Mouse (Mus musculus): ENCODE measurements around the gene Fbxw11. TPM values are rescaled to one million over a fixed set of nuclear protein-coding genes. Genes with fewer than 3 reads are reported as not detected.

Gene Fbxw11
- polyA plus RNA-seq, 1 experiment: 55.6 TPM

GRCm38 (mm10) chr11:32696446-32697090 lies 54.0 kb downstream of the Fbxw11 start:
- Histone ChIP-seq H3K27me3 (ENCODE audit: control insufficient read depth, insufficient read depth, low read length) (no peaks in the 10 kb centered on the region), H3K4me1 (replicated peaks; ENCODE audit: control insufficient read depth, insufficient read depth, low read length) (peaks cover 10% of the 10 kb centered on the region), H3K4me3 (ENCODE audit: control insufficient read depth, insufficient read depth, low read length) (no peak overlapping the region), H3K36me3 (ENCODE audit: control insufficient read depth, insufficient read depth, low read length) (no peaks in the 10 kb centered on the region), H3K27ac (ENCODE audit: control insufficient read depth, insufficient read depth, low read length) (no peak overlapping the region)
- DNase-seq: no peak
- TF ChIP-seq CTCF (IDR thresholded peaks at IDR 0.05; ENCODE audit: borderline replicate concordance, control insufficient read depth, extremely low read depth, insufficient read depth, low read length, poor library complexity) (no peak), POLR2A (IDR thresholded peaks at IDR 0.05; ENCODE audit: control insufficient read depth, extremely low read depth, insufficient read depth, low read length, poor library complexity) (no peak)
- 96% methylated on average over 2 of the region's 2 CpGs for WGBS

DNA sequence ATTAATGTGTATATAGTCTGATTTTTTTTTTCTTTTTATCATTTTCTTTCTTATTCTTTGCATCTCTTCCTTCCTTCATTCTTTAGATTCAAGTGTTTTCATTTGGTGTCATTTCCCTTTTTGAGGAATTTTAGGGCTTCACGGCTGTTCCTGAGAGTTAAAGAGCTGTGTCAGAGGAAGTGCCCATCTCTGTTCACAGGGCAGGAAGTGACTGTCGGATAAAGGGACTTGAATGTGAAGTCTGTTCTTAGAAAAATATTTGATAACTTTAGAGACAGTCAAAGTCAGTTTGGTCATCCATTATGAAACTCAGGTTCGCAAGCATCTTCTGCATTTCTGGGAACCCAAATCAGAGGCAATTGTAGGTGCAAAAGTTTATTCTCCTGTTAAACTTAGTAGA lies 55.2 kb downstream of the Fbxw11 start:
- TF ChIP-seq POLR2A (IDR thresholded peaks at IDR 0.05; ENCODE audit: control insufficient read depth, extremely low read depth, insufficient read depth, low read length, poor library complexity) (no peak), CTCF (IDR thresholded peaks at IDR 0.05; ENCODE audit: borderline replicate concordance, control insufficient read depth, extremely low read depth, insufficient read depth, low read length, poor library complexity) (no peak)
- 27% methylated on average over 3 of the region's 3 CpGs for WGBS
- no peak for DNase-seq
- H3K27me3 ChIP-seq (ENCODE audit: control insufficient read depth, insufficient read depth, low read length): no peaks in the 10 kb centered on the region
- H3K27ac ChIP-seq (ENCODE audit: control insufficient read depth, insufficient read depth, low read length): no peak overlapping the region
- no peak overlapping the region for H3K4me3 ChIP-seq (ENCODE audit: control insufficient read depth, insufficient read depth, low read length)
- peaks cover 10% of the 10 kb centered on the region for H3K4me1 ChIP-seq (replicated peaks; ENCODE audit: control insufficient read depth, insufficient read depth, low read length)
- H3K36me3 ChIP-seq (ENCODE audit: control insufficient read depth, insufficient read depth, low read length): no peaks in the 10 kb centered on the region

GRCm38 (mm10) chr11:32699913-32700493 lies 57.5 kb downstream of the Fbxw11 start:
- 83% methylated on average over 3 of the region's 3 CpGs for WGBS
- H3K4me3 ChIP-seq (ENCODE audit: control insufficient read depth, insufficient read depth, low read length): no peak overlapping the region
- H3K27me3 ChIP-seq (ENCODE audit: control insufficient read depth, insufficient read depth, low read length): no peaks in the 10 kb centered on the region
- no peak for DNase-seq
- peaks cover 10% of the 10 kb centered on the region for H3K4me1 ChIP-seq (replicated peaks; ENCODE audit: control insufficient read depth, insufficient read depth, low read length)
- TF ChIP-seq CTCF (IDR thresholded peaks at IDR 0.05; ENCODE audit: borderline replicate concordance, control insufficient read depth, extremely low read depth, insufficient read depth, low read length, poor library complexity): no peak
- no peak for TF ChIP-seq POLR2A (IDR thresholded peaks at IDR 0.05; ENCODE audit: control insufficient read depth, extremely low read depth, insufficient read depth, low read length, poor library complexity)
- H3K36me3 ChIP-seq (ENCODE audit: control insufficient read depth, insufficient read depth, low read length): no peaks in the 10 kb centered on the region
- H3K27ac ChIP-seq (ENCODE audit: control insufficient read depth, insufficient read depth, low read length): no peak overlapping the region

GRCm38 (mm10) chr11:32701566-32701965 lies 59.0 kb downstream of the Fbxw11 start:
- WGBS: 86% methylated on average over 3 of the region's 3 CpGs
- Histone ChIP-seq H3K4me3 (ENCODE audit: control insufficient read depth, insufficient read depth, low read length) (no peak overlapping the region), H3K4me1 (replicated peaks; ENCODE audit: control insufficient read depth, insufficient read depth, low read length) (peaks cover 8% of the 10 kb centered on the region), H3K36me3 (ENCODE audit: control insufficient read depth, insufficient read depth, low read length) (no peaks in the 10 kb centered on the region), H3K27ac (ENCODE audit: control insufficient read depth, insufficient read depth, low read length) (no peak overlapping the region), H3K27me3 (ENCODE audit: control insufficient read depth, insufficient read depth, low read length) (no peaks in the 10 kb centered on the region)
- DNase-seq: no peak
- no peak for TF ChIP-seq CTCF (IDR thresholded peaks at IDR 0.05; ENCODE audit: borderline replicate concordance, control insufficient read depth, extremely low read depth, insufficient read depth, low read length, poor library complexity)
- no peak for TF ChIP-seq POLR2A (IDR thresholded peaks at IDR 0.05; ENCODE audit: control insufficient read depth, extremely low read depth, insufficient read depth, low read length, poor library complexity)

- Histone ChIP-seq H3K27me3 (ENCODE audit: control insufficient read depth, insufficient read depth, low read length) (no peaks in the 10 kb centered on the region), H3K36me3 (ENCODE audit: control insufficient read depth, insufficient read depth, low read length) (no peaks in the 10 kb centered on the region), H3K4me1 (replicated peaks; ENCODE audit: control insufficient read depth, insufficient read depth, low read length) (no peaks in the 10 kb centered on the region; the same call in 1 of the 2 replicates), H3K4me3 (ENCODE audit: control insufficient read depth, insufficient read depth, low read length) (no peak overlapping the region), H3K27ac (ENCODE audit: control insufficient read depth, insufficient read depth, low read length) (no peak overlapping the region)
- no peak for TF ChIP-seq POLR2A (IDR thresholded peaks at IDR 0.05; ENCODE audit: control insufficient read depth, extremely low read depth, insufficient read depth, low read length, poor library complexity)
- no peak for TF ChIP-seq CTCF (IDR thresholded peaks at IDR 0.05; ENCODE audit: borderline replicate concordance, control insufficient read depth, extremely low read depth, insufficient read depth, low read length, poor library complexity)
- 96% methylated on average over 6 of the region's 6 CpGs for WGBS
- DNase-seq: no peak
These were observed 61.8 kb downstream of the Fbxw11 start for GRCm38 (mm10) chr11:32704241-32704890.

DNA sequence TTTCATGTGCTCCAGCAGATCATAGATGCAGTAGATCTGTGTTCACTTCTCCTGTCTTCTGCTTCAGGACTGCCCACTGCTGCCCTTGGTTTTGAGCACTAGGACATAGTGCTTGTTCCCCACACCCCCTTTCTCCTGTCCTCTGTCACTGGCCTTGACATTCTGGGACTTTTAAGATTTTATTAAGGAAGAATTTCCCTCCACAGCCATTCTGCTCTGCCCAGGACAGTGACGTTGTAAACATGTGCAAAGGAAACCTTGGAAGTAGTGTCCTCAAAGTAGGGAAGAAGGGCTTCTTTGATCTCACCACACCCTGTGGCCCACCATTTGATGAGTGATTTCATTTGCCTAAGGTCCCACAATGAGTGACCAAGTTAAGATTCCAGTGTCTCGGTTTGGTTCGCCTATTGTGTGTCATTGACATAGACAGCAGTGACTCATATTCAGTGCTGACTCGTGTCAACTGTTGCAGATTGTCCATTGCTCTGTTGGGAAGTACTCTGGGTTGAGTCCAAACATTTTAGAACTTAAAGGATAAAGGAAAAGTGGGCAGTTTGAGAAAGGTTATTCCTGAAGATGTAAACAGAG lies 64.0 kb downstream of the Fbxw11 start:
- no peak overlapping the region for H3K4me3 ChIP-seq (ENCODE audit: control insufficient read depth, insufficient read depth, low read length)
- no peak overlapping the region for H3K27ac ChIP-seq (ENCODE audit: control insufficient read depth, insufficient read depth, low read length)
- H3K4me1 ChIP-seq (replicated peaks; ENCODE audit: control insufficient read depth, insufficient read depth, low read length): no peaks in the 10 kb centered on the region; the same call in 1 of the 2 replicates
- H3K36me3 ChIP-seq (ENCODE audit: control insufficient read depth, insufficient read depth, low read length): 0 out of 2 replicates have a peak, but pooled peaks cover under 1% of the 10 kb centered on the region
- TF ChIP-seq POLR2A (IDR thresholded peaks at IDR 0.05; ENCODE audit: control insufficient read depth, extremely low read depth, insufficient read depth, low read length, poor library complexity): no peak
- 89% methylated on average over 4 of the region's 4 CpGs for WGBS
- H3K27me3 ChIP-seq (ENCODE audit: control insufficient read depth, insufficient read depth, low read length): no peaks in the 10 kb centered on the region
- DNase-seq: no peak

All from thymus, adult 2 months (tissue).